Mouse (Mus musculus): Measurements from ENCODE around the gene Il1rapl1. TPM values are rescaled to one million over a fixed set of nuclear protein-coding genes. Genes with fewer than 3 reads are reported as not detected.

Il1rapl1 gene
- polyA plus RNA-seq, 1 experiment from 2014 or later = 4.8 TPM

DNA sequence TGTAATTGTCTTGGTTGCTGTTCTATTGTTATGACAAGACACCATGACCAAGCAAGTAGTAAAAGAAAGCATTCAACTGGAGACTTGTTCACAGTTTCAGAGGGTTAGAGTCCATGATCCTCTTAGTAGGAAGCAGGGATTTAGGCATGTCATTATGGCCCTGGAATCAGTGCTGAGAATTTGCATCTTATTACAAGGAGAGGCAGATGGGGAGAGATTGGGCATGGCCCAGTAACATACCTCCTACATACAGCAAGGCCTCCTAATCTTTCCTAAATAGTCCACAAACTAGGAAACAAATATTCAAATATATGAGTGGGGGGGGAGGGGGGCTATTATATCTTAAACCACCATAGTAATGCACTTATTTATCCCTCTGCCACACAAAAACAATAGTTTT, 301.6 kb downstream of the Il1rapl1 start:
- no peaks in the 10 kb centered on the region for H3K4me1 ChIP-seq (ENCODE audit: control insufficient read depth, insufficient read depth, low read depth, low read length)
- H3K4me2 ChIP-seq (ENCODE audit: low read length) = no peak overlapping the region
- no peaks in the 10 kb centered on the region for H3K9me3 ChIP-seq (ENCODE audit: control insufficient read depth, low read length)
- H3K4me3 ChIP-seq (ENCODE audit: low read length) = no peak overlapping the region
- no peaks in the 10 kb centered on the region for H3K27me3 ChIP-seq (replicated peaks; ENCODE audit: control insufficient read depth, insufficient read depth, low read length)
- H3K27ac ChIP-seq (ENCODE audit: low read depth, low read length) = no peak overlapping the region
- no peaks in the 10 kb centered on the region for H3K36me3 ChIP-seq (ENCODE audit: control insufficient read depth, insufficient read depth, low read length)
- ATAC-seq = no peak
- H3K9ac ChIP-seq (ENCODE audit: low read depth, low read length) = no peak overlapping the region

DNA sequence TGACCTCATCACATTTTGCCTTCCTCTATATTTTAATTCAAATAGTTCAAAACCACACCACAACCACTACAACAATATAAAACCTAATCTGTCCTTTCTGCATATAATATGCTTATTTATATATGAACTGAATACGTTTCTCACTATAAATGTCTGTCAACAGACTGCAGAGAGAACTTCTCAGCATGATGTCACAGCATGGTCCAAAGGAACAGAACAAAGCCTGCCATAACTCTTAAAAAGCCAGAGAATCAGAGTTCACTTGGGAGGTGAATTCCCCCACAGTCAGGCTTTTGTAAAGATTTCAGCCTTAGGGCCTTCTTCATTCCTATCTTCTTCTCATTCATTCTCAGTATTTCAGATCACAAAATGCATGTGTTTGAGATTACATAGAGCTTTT, 307.7 kb downstream of the Il1rapl1 start:
- Histone ChIP-seq H3K9me3 (ENCODE audit: control insufficient read depth, low read length) (no peaks in the 10 kb centered on the region), H3K27me3 (replicated peaks; ENCODE audit: control insufficient read depth, insufficient read depth, low read length) (no peaks in the 10 kb centered on the region), H3K4me2 (ENCODE audit: low read length) (no peak overlapping the region), H3K36me3 (ENCODE audit: control insufficient read depth, insufficient read depth, low read length) (no peaks in the 10 kb centered on the region), H3K9ac (ENCODE audit: low read depth, low read length) (no peak overlapping the region), H3K4me1 (ENCODE audit: control insufficient read depth, insufficient read depth, low read depth, low read length) (no peaks in the 10 kb centered on the region), H3K27ac (ENCODE audit: low read depth, low read length) (no peak overlapping the region), H3K4me3 (ENCODE audit: low read length) (no peak overlapping the region)
- ATAC-seq = no peak
- WGBS = 30% methylated on average over 1 of the region's 1 CpGs

DNA sequence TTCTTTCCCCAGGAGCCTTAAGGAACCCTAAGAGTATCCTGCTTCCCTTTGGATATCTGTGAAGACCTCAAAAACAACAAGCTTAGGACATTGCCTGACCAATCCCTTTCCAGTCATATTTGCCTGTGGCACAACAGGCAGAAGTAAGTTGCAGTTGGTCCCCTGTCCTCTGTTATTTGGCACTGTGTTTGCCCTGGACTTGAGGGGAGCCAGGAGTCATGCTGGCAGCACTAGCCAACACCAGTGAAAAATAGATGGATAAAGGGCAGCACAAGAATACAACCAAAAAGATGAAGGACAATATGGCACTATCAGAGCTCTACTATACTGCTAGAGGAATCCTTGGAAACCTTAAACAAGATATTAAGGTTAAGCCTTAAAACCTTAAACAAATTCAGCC, 322.4 kb downstream of the Il1rapl1 start:
- Histone ChIP-seq H3K27ac (ENCODE audit: low read depth, low read length) (no peak overlapping the region), H3K4me2 (ENCODE audit: low read length) (no peak overlapping the region), H3K27me3 (replicated peaks; ENCODE audit: control insufficient read depth, insufficient read depth, low read length) (no peaks in the 10 kb centered on the region), H3K4me3 (ENCODE audit: low read length) (no peak overlapping the region), H3K9ac (ENCODE audit: low read depth, low read length) (no peak overlapping the region), H3K9me3 (ENCODE audit: control insufficient read depth, low read length) (no peaks in the 10 kb centered on the region), H3K4me1 (ENCODE audit: control insufficient read depth, insufficient read depth, low read depth, low read length) (no peaks in the 10 kb centered on the region), H3K36me3 (ENCODE audit: control insufficient read depth, insufficient read depth, low read length) (no peaks in the 10 kb centered on the region)
- ATAC-seq = no peak

DNA sequence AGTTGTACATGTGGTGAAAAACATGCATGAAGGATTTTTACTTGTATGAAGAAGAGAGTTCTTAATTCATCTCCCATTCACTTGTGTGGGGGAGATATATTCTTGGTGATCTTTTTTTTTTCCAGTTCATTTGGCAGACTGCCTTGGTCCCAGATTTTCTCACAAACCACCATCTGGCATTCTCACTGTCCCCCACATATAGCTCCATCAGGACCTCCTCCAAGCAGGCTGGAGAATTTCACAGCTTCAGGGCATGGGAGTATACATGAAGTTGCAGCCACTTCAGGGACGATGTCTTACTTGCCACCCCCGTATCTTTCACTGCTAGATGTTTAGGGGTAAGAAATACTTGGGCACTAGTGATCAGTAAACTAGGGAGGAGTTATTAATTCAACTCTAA, 404.9 kb downstream of the Il1rapl1 start:
- Histone ChIP-seq H3K27ac (ENCODE audit: low read depth, low read length) (no peak overlapping the region), H3K4me1 (ENCODE audit: control insufficient read depth, insufficient read depth, low read depth, low read length) (no peaks in the 10 kb centered on the region), H3K36me3 (ENCODE audit: control insufficient read depth, insufficient read depth, low read length) (no peaks in the 10 kb centered on the region), H3K9ac (ENCODE audit: low read depth, low read length) (no peak overlapping the region), H3K4me2 (ENCODE audit: low read length) (no peak overlapping the region), H3K27me3 (replicated peaks; ENCODE audit: control insufficient read depth, insufficient read depth, low read length) (no peaks in the 10 kb centered on the region), H3K4me3 (ENCODE audit: low read length) (no peak overlapping the region), H3K9me3 (ENCODE audit: control insufficient read depth, low read length) (no peaks in the 10 kb centered on the region)
- WGBS = 70% methylated on average over 2 of the region's 2 CpGs
- ATAC-seq = no peak

DNA sequence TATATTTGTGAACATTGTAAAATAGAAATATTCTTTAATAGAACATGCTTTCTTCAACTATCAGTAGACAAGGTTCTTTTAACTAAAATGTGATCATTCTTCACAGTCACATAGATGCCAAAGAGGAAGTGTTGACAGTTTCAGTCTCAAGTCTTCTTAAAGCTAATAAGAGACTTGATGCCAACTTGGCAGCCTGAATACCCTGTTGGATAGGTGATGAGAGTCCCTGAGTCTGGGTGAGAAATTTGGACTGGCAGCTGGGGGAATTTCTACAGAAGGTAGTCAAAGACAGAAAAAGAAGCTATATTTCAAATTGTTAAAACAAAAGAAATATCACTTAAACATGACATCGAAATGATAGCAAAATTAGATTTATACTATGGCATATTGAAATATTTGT, 451.6 kb downstream of the Il1rapl1 start:
- no peaks in the 10 kb centered on the region for H3K9me3 ChIP-seq (ENCODE audit: control insufficient read depth, low read length)
- H3K4me3 ChIP-seq (ENCODE audit: low read length) = no peak overlapping the region
- no peaks in the 10 kb centered on the region for H3K4me1 ChIP-seq (ENCODE audit: control insufficient read depth, insufficient read depth, low read depth, low read length)
- 97% methylated on average over 1 of the region's 1 CpGs for WGBS
- H3K9ac ChIP-seq (ENCODE audit: low read depth, low read length) = no peak overlapping the region
- no peak overlapping the region for H3K27ac ChIP-seq (ENCODE audit: low read depth, low read length)
- no peaks in the 10 kb centered on the region for H3K36me3 ChIP-seq (ENCODE audit: control insufficient read depth, insufficient read depth, low read length)
- H3K4me2 ChIP-seq (ENCODE audit: low read length) = no peak overlapping the region
- no peak for ATAC-seq
- H3K27me3 ChIP-seq (replicated peaks; ENCODE audit: control insufficient read depth, insufficient read depth, low read length) = no peaks in the 10 kb centered on the region

DNA sequence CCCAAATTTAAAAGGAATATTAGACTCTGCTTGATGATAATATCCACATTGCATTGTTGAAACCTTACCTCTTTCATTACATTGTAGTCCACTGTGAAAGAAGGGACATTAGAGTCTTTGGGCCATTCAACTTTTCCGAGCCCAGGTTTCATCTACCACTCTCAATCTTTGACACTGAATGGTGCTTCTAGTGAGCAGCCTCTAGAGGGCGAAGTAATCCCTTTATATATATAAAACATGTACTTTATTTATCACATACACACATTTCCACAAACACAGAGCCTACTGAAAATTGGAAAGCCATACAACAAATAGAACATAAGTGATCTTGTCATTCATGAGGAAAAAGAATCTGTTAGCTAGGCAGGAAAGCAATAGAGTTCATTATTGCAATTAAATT, 459.8 kb downstream of the Il1rapl1 start:
- Histone ChIP-seq H3K36me3 (ENCODE audit: control insufficient read depth, insufficient read depth, low read length) (no peaks in the 10 kb centered on the region), H3K27me3 (replicated peaks; ENCODE audit: control insufficient read depth, insufficient read depth, low read length) (no peaks in the 10 kb centered on the region), H3K9me3 (ENCODE audit: control insufficient read depth, low read length) (no peaks in the 10 kb centered on the region), H3K9ac (ENCODE audit: low read depth, low read length) (no peak overlapping the region), H3K4me3 (ENCODE audit: low read length) (no peak overlapping the region), H3K4me1 (ENCODE audit: control insufficient read depth, insufficient read depth, low read depth, low read length) (no peaks in the 10 kb centered on the region), H3K4me2 (ENCODE audit: low read length) (no peak overlapping the region), H3K27ac (ENCODE audit: low read depth, low read length) (no peak overlapping the region)
- no peak for ATAC-seq
- 31% methylated on average over 2 of the region's 2 CpGs for WGBS

DNA sequence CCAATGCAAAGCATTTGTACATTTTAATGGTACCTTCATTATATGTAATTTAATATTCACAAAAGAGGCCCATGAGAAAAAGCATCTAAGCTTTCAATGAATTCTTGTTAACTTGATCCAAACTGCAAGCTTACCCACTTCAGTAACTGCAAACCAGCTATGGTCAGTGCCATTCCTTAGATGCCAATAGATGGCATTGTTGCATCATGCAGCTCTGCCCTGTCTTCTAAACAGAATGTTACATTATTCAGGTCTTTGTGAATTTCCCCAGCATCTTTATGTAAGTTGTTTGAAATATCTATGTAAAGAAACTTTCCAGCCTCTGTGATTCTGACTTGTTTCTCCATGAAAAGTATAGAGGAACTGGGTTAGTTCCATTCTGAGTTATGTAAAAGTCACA, 514.5 kb downstream of the Il1rapl1 start:
- no peaks in the 10 kb centered on the region for H3K4me1 ChIP-seq (ENCODE audit: control insufficient read depth, insufficient read depth, low read depth, low read length)
- ATAC-seq = no peak
- H3K4me3 ChIP-seq (ENCODE audit: low read length) = no peak overlapping the region
- H3K4me2 ChIP-seq (ENCODE audit: low read length) = no peak overlapping the region
- no peaks in the 10 kb centered on the region for H3K36me3 ChIP-seq (ENCODE audit: control insufficient read depth, insufficient read depth, low read length)
- H3K27me3 ChIP-seq (replicated peaks; ENCODE audit: control insufficient read depth, insufficient read depth, low read length) = no peaks in the 10 kb centered on the region
- no peak overlapping the region for H3K27ac ChIP-seq (ENCODE audit: low read depth, low read length)
- H3K9ac ChIP-seq (ENCODE audit: low read depth, low read length) = no peak overlapping the region
- H3K9me3 ChIP-seq (ENCODE audit: control insufficient read depth, low read length) = no peaks in the 10 kb centered on the region

DNA sequence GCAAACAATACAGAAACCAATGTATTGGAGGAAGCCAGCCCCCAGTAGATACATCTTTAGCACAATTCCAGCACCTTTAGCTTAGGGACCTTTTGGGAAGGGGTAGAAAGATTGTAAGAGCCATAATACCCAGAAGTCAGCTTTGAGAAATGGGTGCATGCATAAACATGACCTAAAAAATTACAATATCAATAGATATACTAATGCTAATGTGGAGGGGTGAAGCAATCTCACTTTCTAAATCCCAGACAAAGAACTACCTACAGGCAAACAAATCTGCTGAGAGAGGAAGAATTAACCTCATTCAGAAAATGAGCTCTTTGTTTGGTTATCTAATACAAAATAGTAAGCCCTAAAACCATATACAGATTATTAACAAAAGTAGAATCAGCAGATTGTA, 607.4 kb downstream of the Il1rapl1 start:
- H3K27ac ChIP-seq (ENCODE audit: low read depth, low read length) = no peak overlapping the region
- H3K36me3 ChIP-seq (ENCODE audit: control insufficient read depth, insufficient read depth, low read length) = no peaks in the 10 kb centered on the region
- no peaks in the 10 kb centered on the region for H3K27me3 ChIP-seq (replicated peaks; ENCODE audit: control insufficient read depth, insufficient read depth, low read length)
- no peaks in the 10 kb centered on the region for H3K4me1 ChIP-seq (ENCODE audit: control insufficient read depth, insufficient read depth, low read depth, low read length)
- no peaks in the 10 kb centered on the region for H3K9me3 ChIP-seq (ENCODE audit: control insufficient read depth, low read length)
- H3K4me3 ChIP-seq (ENCODE audit: low read length) = no peak overlapping the region
- no peak overlapping the region for H3K4me2 ChIP-seq (ENCODE audit: low read length)
- ATAC-seq = no peak
- no peak overlapping the region for H3K9ac ChIP-seq (ENCODE audit: low read depth, low read length)

DNA sequence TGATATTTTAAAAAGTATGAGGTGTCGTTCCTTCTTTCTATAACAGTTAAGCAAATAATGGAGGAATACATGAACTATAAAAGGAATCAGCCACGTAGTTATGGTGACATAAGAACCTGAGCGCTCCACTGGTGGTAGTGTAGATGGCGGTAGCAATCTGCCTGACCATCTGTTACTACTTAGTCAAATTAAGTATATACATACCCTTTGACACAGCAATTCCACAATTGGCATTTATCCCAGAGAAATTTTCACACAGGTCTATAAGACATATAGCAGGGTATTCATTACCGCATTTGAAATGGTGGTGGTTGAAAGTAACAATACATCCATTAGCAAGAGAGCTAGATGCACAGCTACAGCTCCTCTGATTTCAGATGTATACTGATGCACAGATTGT, 612.8 kb downstream of the Il1rapl1 start:
- H3K4me1 ChIP-seq (ENCODE audit: control insufficient read depth, insufficient read depth, low read depth, low read length) = no peaks in the 10 kb centered on the region
- no peak overlapping the region for H3K9ac ChIP-seq (ENCODE audit: low read depth, low read length)
- no peak overlapping the region for H3K4me3 ChIP-seq (ENCODE audit: low read length)
- H3K27me3 ChIP-seq (replicated peaks; ENCODE audit: control insufficient read depth, insufficient read depth, low read length) = no peaks in the 10 kb centered on the region
- no peak overlapping the region for H3K4me2 ChIP-seq (ENCODE audit: low read length)
- no peak for ATAC-seq
- WGBS = 63% methylated on average over 5 of the region's 5 CpGs
- H3K9me3 ChIP-seq (ENCODE audit: control insufficient read depth, low read length) = no peaks in the 10 kb centered on the region
- H3K36me3 ChIP-seq (ENCODE audit: control insufficient read depth, insufficient read depth, low read length) = no peaks in the 10 kb centered on the region
- H3K27ac ChIP-seq (ENCODE audit: low read depth, low read length) = no peak overlapping the region

DNA sequence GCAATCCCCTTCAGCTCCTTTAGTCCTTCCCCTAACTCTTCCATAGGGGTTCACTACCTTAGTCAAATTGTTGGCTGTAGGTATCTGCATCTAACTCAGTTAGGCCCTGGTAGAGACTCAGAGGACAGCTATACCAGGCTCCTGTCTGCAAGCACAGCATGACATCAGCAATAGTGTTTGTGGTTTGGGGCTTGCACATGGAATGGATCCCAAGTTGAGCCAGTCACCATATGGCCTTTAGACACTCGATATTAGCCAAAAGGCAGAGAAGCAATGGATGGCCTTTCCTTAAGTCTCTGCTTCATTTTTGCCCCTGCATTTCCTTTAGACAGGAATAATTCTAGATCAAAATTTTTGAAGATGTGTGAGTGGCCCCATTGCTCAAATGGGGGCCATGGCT, 632.0 kb downstream of the Il1rapl1 start:
- H3K27ac ChIP-seq (ENCODE audit: low read depth, low read length) = no peak overlapping the region
- ATAC-seq = no peak

More for the DNA sequence above, 632.0 kb downstream of the Il1rapl1 start:
- WGBS = 84% methylated on average over 1 of the region's 1 CpGs
- Histone ChIP-seq H3K9ac (ENCODE audit: low read depth, low read length) (no peak overlapping the region), H3K9me3 (ENCODE audit: control insufficient read depth, low read length) (no peaks in the 10 kb centered on the region), H3K4me3 (ENCODE audit: low read length) (no peak overlapping the region), H3K27me3 (replicated peaks; ENCODE audit: control insufficient read depth, insufficient read depth, low read length) (no peaks in the 10 kb centered on the region), H3K4me2 (ENCODE audit: low read length) (no peak overlapping the region), H3K36me3 (ENCODE audit: control insufficient read depth, insufficient read depth, low read length) (no peaks in the 10 kb centered on the region), H3K4me1 (ENCODE audit: control insufficient read depth, insufficient read depth, low read depth, low read length) (no peaks in the 10 kb centered on the region)

All from hindbrain, embryonic 16.5 days (tissue).